Mouse (Mus musculus): ENCODE measurements around the gene Babam2.

DNA sequence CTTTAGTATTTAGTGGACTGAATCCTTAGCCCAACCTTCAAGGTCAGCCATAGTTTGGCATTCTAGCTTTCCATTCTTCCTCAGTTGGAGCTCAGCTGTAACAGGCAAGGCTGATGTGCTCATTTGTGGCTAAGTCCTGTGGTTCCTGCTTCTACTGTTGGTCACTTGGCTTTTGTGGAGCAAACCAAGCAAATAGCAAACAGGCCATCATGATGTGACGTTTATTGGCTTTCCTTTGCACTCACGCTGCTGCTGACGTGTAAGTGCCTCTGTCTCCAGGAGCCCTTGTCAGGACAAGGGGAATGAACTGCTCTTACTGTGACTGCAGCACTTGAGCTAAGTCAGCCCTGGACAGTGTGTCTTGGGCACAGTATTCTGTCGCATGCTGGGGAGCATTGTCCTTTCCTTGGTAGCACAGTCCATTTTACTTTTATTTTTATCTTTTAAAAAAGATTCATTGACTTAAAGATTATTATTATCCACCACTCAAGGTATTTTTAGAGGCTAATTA is 45.1 kb downstream of the Babam2 start:
- TF ChIP-seq POLR2A (IDR thresholded peaks at IDR 0.05; ENCODE audit: extremely low read depth, insufficient read depth, low read length) (no peak), CTCF (IDR thresholded peaks at IDR 0.05; ENCODE audit: extremely low read depth, insufficient read depth, low read length) (no peak)
